Mouse (Mus musculus) limb, embryonic 13.5 days (tissue): Measurements from ENCODE around the gene Taar5. TPM values are rescaled to one million over a fixed set of nuclear protein-coding genes. Genes with fewer than 3 reads are reported as not detected.

Source experiments
- ATAC-seq: fragments of 200-750 bp; cut with Nextera tagmentation; 2 replicates; pipeline ENCODE4 v1.8.0; 2017; ENCODE audit warnings: low read depth, moderate number of reproducible peaks, moderate TSS enrichment; ENCODE audit not compliant: low FRiP score
- H3K27ac ChIP-seq: fragments of 300-500 bp; sonication (generic); 2 replicates; pipeline ENCODE4 v1.5.1; 2015; ENCODE audit warnings: inconsistent platforms, mild to moderate bottlenecking, moderate library complexity
- H3K27me3 ChIP-seq: fragments of 300-500 bp; sonication (generic); 2 replicates; pipeline ENCODE4 v1.6.1; 2015; ENCODE audit warnings: mild to moderate bottlenecking, inconsistent platforms
- H3K36me3 ChIP-seq: fragments of 300-500 bp; sonication (generic); 2 replicates; pipeline ENCODE4 v1.6.1; 2015; ENCODE audit warnings: inconsistent platforms, mild to moderate bottlenecking, moderate library complexity
- H3K4me1 ChIP-seq: fragments of 300-500 bp; sonication (generic); 2 replicates; pipeline ENCODE4 v1.6.1; 2015; ENCODE audit warnings: inconsistent platforms
- H3K4me2 ChIP-seq: fragments of 300-500 bp; sonication (generic); replicated peaks from 2 replicates; pipeline ENCODE4 v1.6.1; 2015; ENCODE audit warnings: inconsistent platforms, mild to moderate bottlenecking, moderate library complexity
- H3K4me3 ChIP-seq: fragments of 300-500 bp; sonication (generic); 2 replicates; pipeline ENCODE4 v1.5.1; 2015; ENCODE audit warnings: moderate library complexity, mild to moderate bottlenecking, inconsistent platforms
- H3K9ac ChIP-seq: fragments of 300-500 bp; sonication (generic); 2 replicates; pipeline ENCODE4 v1.6.1; 2015; ENCODE audit warnings: mild to moderate bottlenecking, inconsistent platforms
- H3K9me3 ChIP-seq: fragments of 300-500 bp; sonication (generic); 2 replicates; pipeline ENCODE4 v1.6.1; 2016; ENCODE audit warnings: inconsistent platforms
- WGBS: fragments of 180-500 bp; shearing (Covaris S2); methylation state at CpG from one replicate; pipeline ENCODE4 v1.1.7; 2015; 5-methylcytosine and 5-hydroxymethylcytosine counted together
- polyA plus RNA-seq: library from polyadenylated mRNA; unstranded; fragments of >200 nt; fragmentation: Nextera tagmentation; extraction: Ambion mirVana; gene quantifications from 2 replicates; pipeline ENCODE4 v1.2.1, GENCODE M21; 2015

The Taar5 gene
- polyA plus RNA-seq, 1 experiment from 2014 or later, result not detected

DNA sequence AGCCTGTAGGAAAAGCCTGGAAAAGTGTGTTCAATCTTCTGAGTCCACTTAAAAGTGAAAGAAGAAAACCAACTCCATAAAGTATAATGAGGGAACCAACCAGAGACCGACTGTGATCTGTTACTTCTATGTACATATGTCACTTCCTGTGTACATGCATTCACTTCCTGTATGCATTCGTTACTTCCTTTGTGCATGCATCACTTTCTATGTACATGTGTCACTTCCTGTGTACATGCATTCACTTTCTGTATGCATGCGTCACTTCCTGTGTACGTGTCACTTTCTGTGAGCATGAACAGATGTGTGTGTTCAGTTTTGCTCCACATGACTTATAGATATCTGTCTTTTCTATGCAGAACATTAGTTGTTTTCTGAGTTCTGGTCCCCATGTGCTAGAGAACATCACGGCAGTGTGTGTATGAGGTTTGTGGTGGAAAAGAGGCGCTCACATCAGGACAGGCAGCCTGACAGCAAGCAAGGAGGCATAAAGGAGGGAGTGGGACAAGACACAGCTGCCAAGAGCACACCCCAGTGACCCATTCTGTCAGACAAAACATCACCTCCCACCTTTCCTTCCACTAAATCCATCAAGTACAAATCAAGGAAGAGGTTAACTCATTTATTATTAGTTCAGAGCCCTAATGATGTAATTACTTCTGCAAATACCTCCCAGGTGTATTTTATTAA lies 5.4 kb upstream of the Taar5 start:
- Histone ChIP-seq H3K4me1 (peaks cover 6% of the 10 kb centered on the region; the same call in 1 of the 2 replicates), H3K9ac (no peak overlapping the region), H3K27ac (no peak overlapping the region), H3K27me3 (no peaks in the 10 kb centered on the region), H3K4me2 (no peak overlapping the region), H3K9me3 (no peaks in the 10 kb centered on the region), H3K4me3 (no peak overlapping the region), H3K36me3 (no peaks in the 10 kb centered on the region)
- WGBS, result 92% methylated on average over 6 of the region's 6 CpGs
- no peak for ATAC-seq

DNA sequence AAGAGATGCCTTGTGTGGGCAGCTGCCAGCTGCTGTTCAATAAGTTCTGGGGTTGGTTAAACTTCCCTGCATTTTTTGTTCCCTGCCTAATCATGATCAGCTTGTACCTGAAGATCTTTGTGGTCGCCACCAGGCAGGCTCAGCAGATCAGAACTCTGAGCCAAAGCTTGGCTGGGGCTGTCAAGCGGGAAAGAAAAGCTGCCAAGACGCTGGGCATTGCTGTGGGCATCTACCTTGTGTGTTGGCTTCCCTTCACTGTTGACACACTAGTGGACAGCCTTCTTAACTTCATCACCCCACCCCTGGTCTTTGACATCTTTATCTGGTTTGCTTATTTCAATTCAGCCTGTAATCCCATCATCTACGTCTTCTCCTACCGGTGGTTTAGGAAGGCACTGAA lies 750 bp downstream of the Taar5 start:
- 86% methylated on average over 5 of the region's 5 CpGs for WGBS

DNA sequence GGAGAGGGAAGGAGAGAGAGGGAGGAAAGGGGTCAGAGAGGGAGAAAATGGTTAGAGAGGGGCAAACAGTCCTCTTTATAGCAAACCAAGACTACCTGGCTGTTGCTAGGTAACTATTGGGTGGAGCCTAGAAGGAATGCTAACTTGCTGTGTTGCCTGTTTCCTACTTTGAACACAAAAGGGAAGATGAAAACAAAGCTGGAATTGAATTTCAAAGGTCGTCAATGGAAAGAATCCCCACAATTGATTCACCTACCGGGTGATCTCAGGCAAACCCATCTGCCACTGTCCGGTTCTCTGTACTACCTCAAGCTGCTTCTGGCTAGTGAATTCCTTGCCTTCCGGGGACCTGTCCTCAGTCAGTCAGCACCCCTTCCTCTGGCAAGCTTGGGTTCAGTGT lies 7.5 kb downstream of the Taar5 start:
- Histone ChIP-seq H3K36me3 (no peaks in the 10 kb centered on the region), H3K9ac (no peak overlapping the region), H3K4me1 (no peaks in the 10 kb centered on the region), H3K9me3 (no peaks in the 10 kb centered on the region), H3K4me2 (no peak overlapping the region), H3K27ac (no peak overlapping the region), H3K27me3 (no peaks in the 10 kb centered on the region), H3K4me3 (no peak overlapping the region)
- no peak for ATAC-seq
- 60% methylated on average over 4 of the region's 4 CpGs for WGBS

More for the DNA sequence above, 750 bp downstream of the Taar5 start:
- H3K27ac ChIP-seq, result no peak overlapping the region
- H3K9me3 ChIP-seq, result no peaks in the 10 kb centered on the region
- no peaks in the 10 kb centered on the region for H3K36me3 ChIP-seq
- H3K4me2 ChIP-seq, result no peak overlapping the region
- H3K4me3 ChIP-seq, result no peak overlapping the region
- no peak overlapping the region for H3K9ac ChIP-seq
- H3K4me1 ChIP-seq, result no peaks in the 10 kb centered on the region
- no peaks in the 10 kb centered on the region for H3K27me3 ChIP-seq
- no peak for ATAC-seq

DNA sequence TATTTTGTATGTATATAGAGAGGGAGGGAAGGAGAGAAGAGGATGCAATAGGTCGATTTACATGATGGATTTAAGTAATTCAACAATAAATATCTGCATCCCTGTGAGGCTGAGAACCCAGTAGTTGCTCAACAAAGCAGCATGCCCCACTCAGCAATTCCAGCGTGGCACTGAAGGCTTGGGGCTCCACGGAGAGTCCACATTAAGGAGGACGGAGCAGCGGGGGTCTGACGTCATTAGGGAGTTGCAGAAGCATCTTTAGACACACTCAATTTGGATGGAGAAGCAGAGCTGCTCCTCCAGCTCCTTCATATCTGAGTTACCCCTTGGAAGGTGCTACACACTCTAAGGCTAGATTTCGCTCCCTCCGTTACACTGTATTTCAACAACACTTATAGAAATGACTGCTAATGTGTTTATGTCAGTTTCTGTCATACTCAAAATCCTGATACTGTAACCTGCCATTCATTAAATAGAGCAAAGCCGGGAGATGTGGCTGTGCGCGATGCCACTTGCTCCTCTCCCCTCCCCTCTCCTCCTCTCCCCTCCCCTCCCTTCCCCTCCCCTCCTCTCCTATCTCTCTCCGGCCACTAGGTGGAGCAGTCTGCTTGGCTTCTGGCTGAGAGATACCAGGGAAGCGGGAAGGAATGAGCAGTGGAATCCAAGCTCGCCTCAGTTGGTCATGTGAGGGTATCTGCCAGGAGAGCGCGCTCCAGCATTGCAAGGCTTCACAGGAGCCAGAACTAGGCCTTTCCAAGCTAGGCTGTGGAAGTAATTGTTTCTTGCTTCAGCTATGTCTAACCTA lies 8.6 kb downstream of the Taar5 start:
- Histone ChIP-seq H3K4me3 (no peak overlapping the region), H3K27me3 (no peaks in the 10 kb centered on the region), H3K4me2 (no peak overlapping the region), H3K9ac (no peak overlapping the region), H3K4me1 (no peaks in the 10 kb centered on the region), H3K27ac (no peak overlapping the region), H3K36me3 (no peaks in the 10 kb centered on the region), H3K9me3 (no peaks in the 10 kb centered on the region)
- no peak for ATAC-seq
- WGBS, result 38% methylated on average over 16 of the region's 16 CpGs

DNA sequence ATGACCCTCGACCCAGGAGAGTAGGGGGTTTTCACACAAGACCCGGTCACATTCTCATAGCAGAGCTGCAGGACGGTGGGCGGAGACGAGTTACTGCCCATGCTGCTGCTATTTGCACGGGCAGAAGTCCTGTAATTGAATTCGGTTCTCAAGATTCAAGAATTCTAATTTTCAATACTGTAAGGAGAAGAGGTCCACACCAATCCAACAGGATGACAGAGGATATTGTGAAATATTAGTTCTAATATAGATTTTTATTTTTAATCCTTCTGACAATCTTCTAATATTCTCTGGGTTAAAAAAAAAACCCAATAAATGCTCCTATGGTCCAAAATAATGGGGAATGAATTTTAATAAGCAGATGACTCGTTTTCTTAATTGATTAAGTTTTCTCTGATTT lies 15.0 kb downstream of the Taar5 start, which contains the start of gene Taar6:
Gene Taar6 (minus strand): TSS at position 101 of the 400 bp plus-strand sequence.
- H3K9me3 ChIP-seq, result no peaks in the 10 kb centered on the region
- H3K27ac ChIP-seq, result no peak within 1 kb of the TSS
- H3K36me3 ChIP-seq, result no peaks in the 10 kb centered on the region
- no peak within 1 kb of the TSS for H3K9ac ChIP-seq
- H3K4me1 ChIP-seq, result no peaks in the 10 kb centered on the region
- no peak within 1 kb of the TSS for H3K4me2 ChIP-seq
- WGBS, result 79% methylated on average over 8 of the region's 8 CpGs
- H3K4me3 ChIP-seq, result no peak within 1 kb of the TSS
- no peak for ATAC-seq
- H3K27me3 ChIP-seq, result no peaks in the 10 kb centered on the region

DNA sequence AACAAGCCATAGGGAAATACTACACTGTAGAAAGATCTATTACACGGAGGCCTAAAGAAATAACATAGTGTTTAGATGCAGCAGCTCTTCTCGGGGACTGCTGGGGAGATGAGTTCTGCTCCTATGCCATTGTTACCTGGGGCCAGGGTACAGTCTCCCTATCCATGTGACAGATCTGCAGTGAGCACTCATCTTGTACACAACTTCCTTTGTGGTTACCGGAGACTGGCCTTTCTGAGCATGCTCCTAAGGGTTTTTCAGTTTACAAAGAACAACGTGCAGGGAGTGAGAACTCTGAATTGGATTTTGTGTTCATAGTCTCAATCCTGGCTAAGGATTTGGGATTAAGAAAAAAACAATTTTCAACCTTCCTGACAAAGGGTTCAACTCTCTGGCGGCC lies 15.9 kb downstream of the Taar5 start:
- WGBS, result 81% methylated on average over 5 of the region's 5 CpGs
- Histone ChIP-seq H3K36me3 (no peaks in the 10 kb centered on the region), H3K27ac (no peak overlapping the region), H3K27me3 (no peaks in the 10 kb centered on the region), H3K9ac (no peak overlapping the region), H3K4me2 (no peak overlapping the region), H3K4me1 (no peaks in the 10 kb centered on the region), H3K9me3 (no peaks in the 10 kb centered on the region), H3K4me3 (no peak overlapping the region)
- no peak for ATAC-seq

DNA sequence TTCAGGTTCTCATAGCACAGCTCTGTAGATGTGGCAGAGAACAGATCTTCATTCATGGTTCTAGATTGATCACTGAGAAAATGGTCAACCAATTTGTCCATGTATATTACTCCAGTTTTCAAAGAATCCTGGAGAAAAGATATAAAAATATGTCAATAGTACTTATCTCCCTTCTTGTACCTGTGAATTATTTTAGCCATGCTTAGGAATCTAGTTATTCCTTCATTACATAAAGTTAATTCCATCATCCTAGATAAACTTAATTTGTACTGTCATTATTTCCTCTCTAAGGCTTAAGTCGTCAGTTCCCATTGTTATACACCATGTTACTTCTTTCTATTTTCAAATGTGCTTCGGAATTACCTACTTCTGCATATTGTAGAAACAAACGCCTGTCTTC lies 22.9 kb downstream of the Taar5 start, which contains the start of gene Taar7a:
Gene Taar7a (minus strand): TSS at position 101 of the 400 bp plus-strand sequence.
- Histone ChIP-seq H3K27me3 (no peaks in the 10 kb centered on the region), H3K4me3 (no peak within 1 kb of the TSS), H3K4me2 (no peak within 1 kb of the TSS), H3K9ac (no peak within 1 kb of the TSS), H3K36me3 (no peaks in the 10 kb centered on the region), H3K27ac (no peak within 1 kb of the TSS), H3K9me3 (no peaks in the 10 kb centered on the region), H3K4me1 (no peaks in the 10 kb centered on the region)
- 79% methylated on average over 3 of the region's 3 CpGs for WGBS
- ATAC-seq, result no peak

DNA sequence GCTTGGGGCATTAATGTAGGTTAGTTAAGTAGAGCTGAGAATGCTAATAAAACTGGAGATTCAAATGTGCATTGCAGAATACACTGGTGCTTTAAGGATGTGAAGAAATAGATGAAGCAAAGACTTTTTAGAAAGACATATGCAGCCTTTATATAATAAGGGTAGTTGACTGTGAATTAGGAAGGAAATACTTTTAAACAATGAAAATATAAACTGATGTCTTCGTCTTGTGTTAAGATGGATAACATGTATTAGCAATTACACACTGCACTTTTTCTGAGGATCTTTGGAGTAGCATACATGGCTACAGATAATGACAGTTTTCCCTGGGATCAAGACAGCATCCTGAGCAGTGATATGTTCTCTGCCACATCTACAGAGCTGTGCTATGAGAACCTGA lies 29.1 kb downstream of the Taar5 start, which contains the start of gene Taar7b:
Gene Taar7b (plus strand): TSS at position 301 of the 400 bp plus-strand sequence.
- Histone ChIP-seq H3K27me3 (no peaks in the 10 kb centered on the region), H3K36me3 (no peaks in the 10 kb centered on the region), H3K4me2 (no peak within 1 kb of the TSS), H3K4me3 (no peak within 1 kb of the TSS), H3K9me3 (no peaks in the 10 kb centered on the region), H3K4me1 (no peaks in the 10 kb centered on the region), H3K9ac (no peak within 1 kb of the TSS), H3K27ac (no peak within 1 kb of the TSS)
- WGBS, result 85% methylated on average over 1 of the region's 1 CpGs
- no peak for ATAC-seq

DNA sequence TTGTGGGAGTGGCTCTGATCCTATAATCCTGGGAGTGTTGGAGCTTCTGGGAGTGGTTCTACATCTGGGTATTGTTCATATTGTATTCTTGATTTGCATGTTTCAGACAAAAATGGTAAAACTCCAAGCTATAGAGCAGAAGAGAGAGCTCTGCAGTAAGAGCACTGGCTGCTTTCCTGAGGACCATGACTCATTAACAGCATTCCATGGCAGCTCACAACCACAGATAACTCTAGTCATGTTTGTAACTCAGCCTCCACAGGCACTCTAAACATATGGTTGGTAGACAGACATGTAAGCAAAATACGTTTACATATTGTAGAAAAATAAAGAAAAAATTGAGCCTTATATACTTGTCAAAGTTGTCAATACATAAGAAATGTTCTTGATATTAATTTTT lies 35.9 kb downstream of the Taar5 start:
- no peak for ATAC-seq
- 81% methylated on average over 1 of the region's 1 CpGs for WGBS

DNA sequence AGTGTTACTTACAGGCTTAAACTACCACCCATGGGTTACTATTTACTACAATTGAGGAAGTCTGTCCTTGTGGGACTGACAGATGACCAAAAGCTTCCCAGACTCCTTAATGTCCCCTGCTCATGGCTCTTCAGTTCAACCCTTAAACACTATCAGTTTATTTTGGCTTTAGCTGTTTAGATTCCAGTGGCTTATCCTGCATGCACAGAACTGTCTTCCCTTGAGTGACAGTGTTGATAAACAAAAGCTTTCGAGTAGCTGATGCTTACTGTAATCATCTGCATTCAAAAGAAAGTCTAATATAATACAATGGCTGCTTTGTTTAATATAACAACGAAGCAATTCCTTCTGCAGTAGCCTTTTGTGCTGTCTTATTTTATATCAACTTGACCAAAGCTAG lies 36.5 kb downstream of the Taar5 start:
- no peak overlapping the region for H3K4me2 ChIP-seq
- no peak overlapping the region for H3K4me3 ChIP-seq
- H3K27ac ChIP-seq, result no peak overlapping the region
- no peaks in the 10 kb centered on the region for H3K4me1 ChIP-seq
- H3K9ac ChIP-seq, result no peak overlapping the region
- no peaks in the 10 kb centered on the region for H3K36me3 ChIP-seq
- no peaks in the 10 kb centered on the region for H3K27me3 ChIP-seq
- 67% methylated on average over 2 of the region's 2 CpGs for WGBS
- no peak for ATAC-seq
- no peaks in the 10 kb centered on the region for H3K9me3 ChIP-seq

More for the DNA sequence above, 35.9 kb downstream of the Taar5 start:
- no peak overlapping the region for H3K4me3 ChIP-seq
- no peaks in the 10 kb centered on the region for H3K27me3 ChIP-seq
- H3K4me2 ChIP-seq, result no peak overlapping the region
- no peaks in the 10 kb centered on the region for H3K4me1 ChIP-seq
- no peak overlapping the region for H3K9ac ChIP-seq
- H3K36me3 ChIP-seq, result no peaks in the 10 kb centered on the region
- no peaks in the 10 kb centered on the region for H3K9me3 ChIP-seq
- H3K27ac ChIP-seq, result no peak overlapping the region

DNA sequence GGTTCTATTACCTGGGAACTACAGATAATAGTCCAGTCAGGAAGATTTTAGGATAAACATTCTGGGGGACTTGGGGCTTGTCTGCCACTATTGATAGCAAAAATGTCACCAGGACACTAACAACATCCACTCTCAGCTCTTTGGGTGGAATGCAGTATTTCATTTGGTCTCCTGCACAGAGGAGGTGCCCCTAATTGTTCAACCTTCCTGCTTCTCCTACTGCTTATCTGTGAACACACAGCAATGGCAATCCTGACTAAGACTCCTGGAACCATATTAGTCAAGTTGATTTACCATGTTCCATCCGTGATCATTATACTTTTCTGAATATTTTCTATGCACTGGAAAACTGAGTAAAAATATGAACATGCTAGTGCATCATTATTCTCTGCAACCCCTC lies 37.6 kb downstream of the Taar5 start:
- H3K9me3 ChIP-seq, result no peaks in the 10 kb centered on the region
- no peak overlapping the region for H3K4me3 ChIP-seq
- 89% methylated on average over 1 of the region's 1 CpGs for WGBS
- H3K9ac ChIP-seq, result no peak overlapping the region
- no peak overlapping the region for H3K4me2 ChIP-seq
- H3K4me1 ChIP-seq, result no peaks in the 10 kb centered on the region
- H3K36me3 ChIP-seq, result no peaks in the 10 kb centered on the region
- H3K27me3 ChIP-seq, result no peaks in the 10 kb centered on the region
- no peak for ATAC-seq
- no peak overlapping the region for H3K27ac ChIP-seq
